Mouse (Mus musculus): ENCODE measurements around the gene Tlr7.
"Not testable (repeated sequence)": the region's sequence is repeated elsewhere in the genome, so short reads cannot be mapped to it uniquely, and the experiment has no call there.

GRCm38 (mm10) chrX:167302061-167302460 is 28.3 kb downstream of the Tlr7 start:
- TF ChIP-seq POLR2A (IDR thresholded peaks at IDR 0.05; ENCODE audit: borderline replicate concordance, extremely low read depth, low read depth, low read length); CTCF (IDR thresholded peaks at IDR 0.05; ENCODE audit: insufficient read depth, low read length): not testable (repeated sequence)
